15 mouse cellular contexts compared by ENCODE assay signal in the genomic region with DNA sequence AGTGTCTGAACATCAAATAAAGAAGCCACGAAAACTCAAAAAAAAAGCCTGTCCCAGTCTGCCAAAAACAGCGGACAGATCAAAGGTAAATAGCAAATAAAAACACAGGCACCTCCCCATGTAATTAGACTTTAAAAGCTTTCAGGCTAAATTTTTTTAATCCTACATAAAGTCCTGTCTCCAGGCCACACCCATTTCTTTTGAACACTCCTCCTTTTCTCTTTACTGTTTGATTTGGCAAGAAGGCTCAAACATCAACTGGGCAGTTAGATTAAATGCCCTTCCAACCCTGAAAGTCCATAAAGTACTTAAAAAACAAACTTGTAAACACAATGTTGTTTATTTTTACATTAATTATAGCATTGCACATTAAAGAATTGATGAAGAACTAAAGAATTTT.
"Had no signal": no experiment of that assay in that cellular context is flagged by ENCODE, and none has a peak within 500 bp of the region (broad histone marks: within the 10 kb centered on the region; RNA-seq: fewer than 3 reads in every experiment).

No protein-coding gene starts in this region.

- H3K36me3 ChIP-seq: neural tube, embryonic 15.5 days; stomach, embryonic 15.5 days had no signal

- H3K27me3 ChIP-seq: neural tube, embryonic 15.5 days; stomach, embryonic 15.5 days had no signal

- H3K4me1 ChIP-seq: neural tube, embryonic 15.5 days; stomach, embryonic 15.5 days had no signal

- H3K9ac ChIP-seq: neural tube, embryonic 15.5 days; stomach, embryonic 15.5 days had no signal

- H3K4me3 ChIP-seq: neural tube, embryonic 15.5 days; stomach, embryonic 15.5 days had no signal

- H3K9me3 ChIP-seq: neural tube, embryonic 15.5 days; stomach, embryonic 15.5 days had no signal

- H3K4me2 ChIP-seq: neural tube, embryonic 15.5 days; stomach, embryonic 15.5 days had no signal

- H3K27ac ChIP-seq: neural tube, embryonic 15.5 days; stomach, embryonic 15.5 days; stomach, postnatal 0 days had no signal

- DNase-seq: retina, postnatal 1 day; right cerebral cortex, adult 18-20 months; right cerebral cortex, postnatal 14 days; right cerebral cortex, postnatal 25 days; right cerebral cortex, postnatal 4 days; spleen, adult 18-20 months; thymus, adult 18-20 months; thymus, adult 2 months; thymus, postnatal 14 days; thymus, postnatal 25 days; thymus, postnatal 36 days; thymus, postnatal 4 days had no signal
